Mouse (Mus musculus) midbrain, embryonic 13.5 days (tissue): ENCODE measurements around the gene Slc16a9. TPM values are rescaled to one million over a fixed set of nuclear protein-coding genes. Genes with fewer than 3 reads are reported as not detected.

Experiments used
- ATAC-seq: fragments of 200-750 bp; cut with Nextera tagmentation; 2 replicates; pipeline ENCODE4 v1.8.0; 2017; ENCODE audit warnings: mild to moderate bottlenecking, moderate TSS enrichment, moderate library complexity
- H3K27ac ChIP-seq: fragments of 300-500 bp; sonication (generic); 2 replicates; pipeline ENCODE4 v1.5.1; 2015; ENCODE audit warnings: inconsistent platforms, mild to moderate bottlenecking, moderate library complexity
- H3K27me3 ChIP-seq: fragments of 300-500 bp; sonication (generic); 2 replicates; pipeline ENCODE4 v1.6.1; 2015; ENCODE audit warnings: mild to moderate bottlenecking, inconsistent platforms
- H3K36me3 ChIP-seq: fragments of 300-500 bp; sonication (generic); 2 replicates; pipeline ENCODE4 v1.6.1; 2015; ENCODE audit warnings: mild to moderate bottlenecking, inconsistent platforms
- H3K4me1 ChIP-seq: fragments of 300-500 bp; sonication (generic); replicated peaks from 2 replicates; pipeline ENCODE4 v1.6.1; 2015; ENCODE audit warnings: inconsistent platforms
- H3K4me2 ChIP-seq: fragments of 300-500 bp; sonication (generic); replicated peaks from 2 replicates; pipeline ENCODE4 v1.6.1; 2015; ENCODE audit warnings: moderate library complexity, mild to moderate bottlenecking, inconsistent platforms
- H3K4me3 ChIP-seq: fragments of 300-500 bp; sonication (generic); replicated peaks from 2 replicates; pipeline ENCODE4 v1.5.1; 2015; ENCODE audit warnings: mild to moderate bottlenecking, inconsistent platforms
- H3K9ac ChIP-seq: fragments of 300-500 bp; sonication (generic); replicated peaks from 2 replicates; pipeline ENCODE4 v1.6.1; 2015; ENCODE audit warnings: mild to moderate bottlenecking, inconsistent platforms
- H3K9me3 ChIP-seq: fragments of 300-500 bp; sonication (generic); 2 replicates; pipeline ENCODE4 v1.6.1; 2016; ENCODE audit warnings: mild to moderate bottlenecking, inconsistent platforms
- WGBS: fragments of 180-500 bp; shearing (Covaris S2); methylation state at CpG from one replicate; pipeline ENCODE4 v1.1.7; 2015; 5-methylcytosine and 5-hydroxymethylcytosine counted together
- polyA plus RNA-seq: library from polyadenylated mRNA; unstranded; fragments of >200 nt; fragmentation: Nextera tagmentation; extraction: Ambion mirVana; gene quantifications from 2 replicates; pipeline ENCODE4 v1.2.1, GENCODE M21; 2015

The Slc16a9 gene
- polyA plus RNA-seq, 1 experiment from 2014 or later = 0.82 TPM

DNA sequence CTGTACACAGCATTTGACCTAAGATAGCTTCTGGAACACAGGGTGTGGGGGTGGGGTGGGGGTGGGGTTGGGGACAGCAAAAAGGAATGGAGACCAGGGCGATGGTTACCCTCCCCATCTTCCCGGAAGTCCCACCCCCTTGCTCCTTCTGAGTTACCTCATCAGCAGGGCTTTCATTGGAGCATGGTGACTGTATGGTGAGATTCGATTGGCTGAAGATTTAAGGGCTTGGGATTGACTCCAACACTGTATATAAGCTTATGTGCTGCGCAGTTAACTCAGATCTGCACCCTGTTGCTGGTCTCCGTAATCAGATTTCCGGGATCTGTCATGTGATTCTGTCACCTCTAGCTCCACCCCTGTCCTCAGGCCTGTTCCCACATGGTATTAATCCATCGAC is 72.0 kb downstream of the Slc16a9 start:
- WGBS = 84% methylated on average over 7 of the region's 7 CpGs
- Histone ChIP-seq H3K4me3 (no peak overlapping the region), H3K4me2 (no peak overlapping the region), H3K4me1 (0 out of 2 replicates have a peak, but pooled peaks cover 2% of the 10 kb centered on the region), H3K9ac (no peak overlapping the region), H3K9me3 (no peaks in the 10 kb centered on the region), H3K27ac (no peak overlapping the region), H3K36me3 (no peaks in the 10 kb centered on the region), H3K27me3 (no peaks in the 10 kb centered on the region)
- ATAC-seq = no peak

- no peak overlapping the region for H3K4me2 ChIP-seq
- no peak overlapping the region for H3K27ac ChIP-seq
- no peaks in the 10 kb centered on the region for H3K9me3 ChIP-seq
- 0 out of 2 replicates have a peak, but pooled peaks have one; percentile 43 for ATAC-seq
- WGBS = 83% methylated on average over 13 of the region's 13 CpGs
- H3K36me3 ChIP-seq = no peaks in the 10 kb centered on the region
- 0 out of 2 replicates have a peak, but pooled peaks cover 2% of the 10 kb centered on the region for H3K4me1 ChIP-seq
- H3K4me3 ChIP-seq = no peak overlapping the region
- no peak overlapping the region for H3K9ac ChIP-seq
- H3K27me3 ChIP-seq = no peaks in the 10 kb centered on the region
Observed at GRCm38 (mm10) chr10:70317394-70317965, 72.6 kb downstream of the Slc16a9 start.

- no peak overlapping the region for H3K4me3 ChIP-seq
- no peak overlapping the region for H3K27ac ChIP-seq
- no peaks in the 10 kb centered on the region for H3K36me3 ChIP-seq
- H3K9me3 ChIP-seq = no peaks in the 10 kb centered on the region
- no peak overlapping the region for H3K9ac ChIP-seq
- 4% methylated on average over 3 of the region's 3 CpGs for WGBS
- H3K4me2 ChIP-seq = no peak overlapping the region
- H3K4me1 ChIP-seq = 0 out of 2 replicates have a peak, but pooled peaks cover 2% of the 10 kb centered on the region
- H3K27me3 ChIP-seq = no peaks in the 10 kb centered on the region
- peak; percentile 84 for ATAC-seq
Observed at GRCm38 (mm10) chr10:70318630-70319029, 73.7 kb downstream of the Slc16a9 start.

GRCm38 (mm10) chr10:70325518-70325917 is 80.6 kb downstream of the Slc16a9 start:
- no peak overlapping the region for H3K9ac ChIP-seq
- no peaks in the 10 kb centered on the region for H3K36me3 ChIP-seq
- H3K4me1 ChIP-seq = peaks cover 5% of the 10 kb centered on the region; the same call in 1 of the 2 replicates
- no peak for ATAC-seq
- H3K27ac ChIP-seq = no peak overlapping the region
- no peak overlapping the region for H3K4me3 ChIP-seq
- no peaks in the 10 kb centered on the region for H3K9me3 ChIP-seq
- no peak overlapping the region for H3K4me2 ChIP-seq
- H3K27me3 ChIP-seq = no peaks in the 10 kb centered on the region
- 19% methylated on average over 2 of the region's 2 CpGs for WGBS

DNA sequence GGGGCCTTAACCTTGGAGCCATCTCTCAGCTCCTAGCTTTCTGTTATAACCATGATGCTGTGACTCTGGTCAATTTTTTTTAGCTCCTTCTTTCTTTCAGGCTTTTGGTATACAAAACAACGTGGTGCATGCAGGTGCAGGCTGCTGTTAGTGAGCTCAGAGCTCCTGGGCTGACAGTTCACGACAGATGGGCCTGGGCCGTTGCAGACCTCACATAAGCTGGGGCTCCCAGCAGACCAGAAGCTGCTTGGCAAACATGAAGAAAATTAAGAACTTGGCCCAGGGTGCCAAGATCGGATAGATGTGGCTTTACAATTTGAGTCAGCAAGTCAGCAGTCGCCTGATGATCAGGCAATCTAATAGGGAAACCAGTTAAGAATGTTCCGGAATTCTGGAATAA is 82.4 kb downstream of the Slc16a9 start:
- Histone ChIP-seq H3K27ac (no peak overlapping the region), H3K4me3 (no peak overlapping the region), H3K9ac (no peak overlapping the region), H3K4me1 (peaks cover 5% of the 10 kb centered on the region; the same call in 1 of the 2 replicates), H3K27me3 (no peaks in the 10 kb centered on the region), H3K9me3 (no peaks in the 10 kb centered on the region), H3K36me3 (no peaks in the 10 kb centered on the region), H3K4me2 (no peak overlapping the region)
- WGBS = 84% methylated on average over 6 of the region's 6 CpGs
- ATAC-seq = no peak

DNA sequence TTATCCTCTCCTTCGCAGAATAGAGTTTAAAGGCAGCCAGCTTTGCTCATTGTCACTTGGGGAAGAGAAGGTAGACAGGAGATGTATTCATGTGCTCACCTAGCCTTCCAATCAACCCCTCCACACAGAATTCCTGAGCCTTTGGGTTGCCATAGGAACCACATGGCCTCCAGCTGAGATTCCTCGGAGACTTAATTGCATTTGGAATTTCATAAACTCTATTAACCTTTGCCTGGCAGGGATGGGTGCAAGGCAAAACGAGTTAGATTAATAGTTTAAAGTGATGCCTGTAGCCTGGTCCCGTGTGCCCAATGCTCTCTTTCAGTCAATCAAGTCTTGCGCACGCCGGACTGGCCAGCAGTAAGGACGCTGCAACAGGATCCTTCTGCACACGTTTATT is 83.2 kb downstream of the Slc16a9 start:
- Histone ChIP-seq H3K4me2 (no peak overlapping the region), H3K36me3 (no peaks in the 10 kb centered on the region), H3K9me3 (no peaks in the 10 kb centered on the region), H3K27me3 (no peaks in the 10 kb centered on the region), H3K4me3 (no peak overlapping the region), H3K4me1 (peaks cover 5% of the 10 kb centered on the region; the same call in 1 of the 2 replicates), H3K9ac (no peak overlapping the region), H3K27ac (0 out of 2 replicates have a peak overlapping the region, but pooled peaks have one; percentile 37)
- ATAC-seq = peak; percentile 60; the same call in 1 of the 2 replicates
- WGBS = 63% methylated on average over 9 of the region's 9 CpGs

Other genes with a start within 250 kb of the Slc16a9 start
- gene Ccdc6, start 148.0 kb upstream of the Slc16a9 start, polyA plus RNA-seq = 21.1 and 21.7 TPM in 2 replicates
- 1.2 TPM in 1 of 2 replicates, not detected in the other for gene Mrln, start 40.4 kb upstream of the Slc16a9 start, polyA plus RNA-seq
- gene Fam13c, start 195.4 kb downstream of the Slc16a9 start, polyA plus RNA-seq = 31.1 and 31.5 TPM in 2 replicates